Mouse (Mus musculus): ENCODE measurements around the gene Efcab11. TPM values are rescaled to one million over a fixed set of nuclear protein-coding genes. Genes with fewer than 3 reads are reported as not detected.

The Efcab11 gene
- polyA plus RNA-seq, 1 experiment from 2014 or later = 8.3 TPM

GRCm38 (mm10) chr12:99873443-99873842, 10.8 kb downstream of the Efcab11 start:
- Histone ChIP-seq H3K4me1 (replicated peaks) (no peaks in the 10 kb centered on the region), H3K4me3 (no peak overlapping the region), H3K36me3 (no peaks in the 10 kb centered on the region), H3K9me3 (replicated peaks) (no peaks in the 10 kb centered on the region), H3K27me3 (no peaks in the 10 kb centered on the region), H3K4me2 (no peak overlapping the region), H3K27ac (no peak overlapping the region), H3K9ac (no peak overlapping the region)
- no peak for ATAC-seq (replicated peaks; ENCODE audit: insufficient number of reproducible peaks, insufficient read depth, low FRiP score, low read depth)
- 59% methylated on average over 3 of the region's 3 CpGs for WGBS

DNA sequence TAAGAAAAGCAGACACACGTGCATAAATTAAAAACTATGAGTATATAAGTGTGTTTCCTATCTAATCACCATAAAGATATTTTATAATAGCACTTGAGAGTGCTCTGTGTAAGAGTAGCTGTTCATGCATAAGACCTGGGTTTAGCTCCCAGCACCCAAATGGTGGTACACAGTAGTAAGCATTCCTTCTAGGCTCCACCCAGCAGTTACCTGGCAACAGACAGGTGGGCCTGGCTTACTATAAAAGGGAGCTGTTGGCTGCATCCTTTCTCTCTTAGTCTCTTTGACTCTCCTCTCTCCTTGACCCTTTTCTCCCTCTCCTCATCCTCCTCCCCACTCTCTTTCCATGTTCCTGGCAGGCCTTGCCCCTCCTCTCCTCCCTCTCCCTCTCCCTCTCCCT, 15.4 kb downstream of the Efcab11 start:
- no peak overlapping the region for H3K4me2 ChIP-seq
- no peak overlapping the region for H3K9ac ChIP-seq
- no peak for ATAC-seq (replicated peaks; ENCODE audit: insufficient number of reproducible peaks, insufficient read depth, low FRiP score, low read depth)
- no peaks in the 10 kb centered on the region; the same call in 1 of the 2 replicates for H3K4me1 ChIP-seq (replicated peaks)
- H3K9me3 ChIP-seq (replicated peaks) = no peaks in the 10 kb centered on the region
- no peak overlapping the region for H3K27ac ChIP-seq
- no peaks in the 10 kb centered on the region for H3K36me3 ChIP-seq
- WGBS = 90% methylated on average over 1 of the region's 1 CpGs
- H3K27me3 ChIP-seq = no peaks in the 10 kb centered on the region
- no peak overlapping the region for H3K4me3 ChIP-seq

DNA sequence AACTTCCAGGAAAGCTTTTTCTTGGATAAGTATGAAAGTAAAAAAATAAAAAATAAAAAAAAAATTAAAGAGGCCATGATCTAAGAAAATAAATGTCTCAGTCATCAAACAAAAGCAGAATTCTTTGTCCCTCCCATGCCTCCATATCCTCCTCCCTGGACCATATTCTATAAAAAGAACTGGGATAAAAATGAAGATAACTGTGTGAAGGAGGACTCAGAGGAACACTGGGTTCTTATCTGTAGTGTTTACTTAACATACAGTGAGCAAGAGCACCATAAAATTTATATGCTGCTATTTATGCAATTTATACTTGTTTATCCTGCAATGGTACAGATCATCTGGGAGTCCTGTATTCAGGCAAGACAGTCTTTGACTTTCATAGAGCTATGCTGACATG, 19.6 kb downstream of the Efcab11 start:
- no peak overlapping the region for H3K4me2 ChIP-seq
- no peaks in the 10 kb centered on the region for H3K9me3 ChIP-seq (replicated peaks)
- no peaks in the 10 kb centered on the region for H3K27me3 ChIP-seq
- H3K27ac ChIP-seq = no peak overlapping the region
- peaks cover 10% of the 10 kb centered on the region; the same call in 1 of the 2 replicates for H3K4me1 ChIP-seq (replicated peaks)
- H3K4me3 ChIP-seq = no peak overlapping the region
- no peaks in the 10 kb centered on the region for H3K36me3 ChIP-seq
- H3K9ac ChIP-seq = no peak overlapping the region
- no peak for ATAC-seq (replicated peaks; ENCODE audit: insufficient number of reproducible peaks, insufficient read depth, low FRiP score, low read depth)

DNA sequence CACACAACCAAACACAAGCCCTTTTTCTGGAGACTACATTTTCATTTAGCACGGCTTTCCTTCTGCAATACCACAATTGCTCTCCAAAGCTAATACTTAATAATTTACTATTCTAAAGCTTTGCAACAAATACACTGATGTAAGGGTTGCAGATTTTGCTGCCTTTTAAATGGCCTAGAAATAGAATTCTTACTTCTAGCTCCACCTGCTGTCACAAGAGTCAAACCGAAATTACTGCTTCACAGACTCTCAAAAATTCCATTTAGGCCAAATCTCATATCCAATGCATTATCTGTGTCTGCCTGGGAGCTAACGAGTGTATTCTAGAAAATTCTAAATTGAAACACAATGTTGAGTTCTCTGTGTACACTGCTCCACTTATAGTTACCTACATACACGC, 23.3 kb downstream of the Efcab11 start:
- no peak overlapping the region for H3K27ac ChIP-seq

GRCm38 (mm10) chr12:99859391-99860100, 24.7 kb downstream of the Efcab11 start:
- 66% methylated on average over 3 of the region's 3 CpGs for WGBS
- no peaks in the 10 kb centered on the region for H3K27me3 ChIP-seq
- no peak overlapping the region for H3K4me3 ChIP-seq
- no peak overlapping the region for H3K4me2 ChIP-seq
- H3K27ac ChIP-seq = no peak overlapping the region
- no peak for ATAC-seq (replicated peaks; ENCODE audit: insufficient number of reproducible peaks, insufficient read depth, low FRiP score, low read depth)
- no peak overlapping the region for H3K9ac ChIP-seq
- no peaks in the 10 kb centered on the region for H3K9me3 ChIP-seq (replicated peaks)
- H3K4me1 ChIP-seq (replicated peaks) = peaks cover 13% of the 10 kb centered on the region; the same call in 1 of the 2 replicates
- no peaks in the 10 kb centered on the region for H3K36me3 ChIP-seq

More for the DNA sequence above, 23.3 kb downstream of the Efcab11 start:
- no peak overlapping the region for H3K9ac ChIP-seq
- H3K4me3 ChIP-seq = no peak overlapping the region
- ATAC-seq (replicated peaks; ENCODE audit: insufficient number of reproducible peaks, insufficient read depth, low FRiP score, low read depth) = no peak
- peaks cover 12% of the 10 kb centered on the region; the same call in 1 of the 2 replicates for H3K4me1 ChIP-seq (replicated peaks)
- H3K36me3 ChIP-seq = no peaks in the 10 kb centered on the region
- H3K4me2 ChIP-seq = no peak overlapping the region
- no peaks in the 10 kb centered on the region for H3K27me3 ChIP-seq
- WGBS = 70% methylated on average over 4 of the region's 4 CpGs
- no peaks in the 10 kb centered on the region for H3K9me3 ChIP-seq (replicated peaks)

- H3K4me1 ChIP-seq (replicated peaks) = peaks cover 13% of the 10 kb centered on the region; the same call in 1 of the 2 replicates
- ATAC-seq (replicated peaks; ENCODE audit: insufficient number of reproducible peaks, insufficient read depth, low FRiP score, low read depth) = no peak
- H3K27me3 ChIP-seq = no peaks in the 10 kb centered on the region
- H3K4me3 ChIP-seq = no peak overlapping the region
- H3K9me3 ChIP-seq (replicated peaks) = no peaks in the 10 kb centered on the region
- H3K4me2 ChIP-seq = no peak overlapping the region
- no peak overlapping the region for H3K9ac ChIP-seq
- H3K36me3 ChIP-seq = no peaks in the 10 kb centered on the region
- 93% methylated on average over 5 of the region's 5 CpGs for WGBS
- no peak overlapping the region for H3K27ac ChIP-seq
Measured at GRCm38 (mm10) chr12:99858664-99859063, 25.6 kb downstream of the Efcab11 start.

DNA sequence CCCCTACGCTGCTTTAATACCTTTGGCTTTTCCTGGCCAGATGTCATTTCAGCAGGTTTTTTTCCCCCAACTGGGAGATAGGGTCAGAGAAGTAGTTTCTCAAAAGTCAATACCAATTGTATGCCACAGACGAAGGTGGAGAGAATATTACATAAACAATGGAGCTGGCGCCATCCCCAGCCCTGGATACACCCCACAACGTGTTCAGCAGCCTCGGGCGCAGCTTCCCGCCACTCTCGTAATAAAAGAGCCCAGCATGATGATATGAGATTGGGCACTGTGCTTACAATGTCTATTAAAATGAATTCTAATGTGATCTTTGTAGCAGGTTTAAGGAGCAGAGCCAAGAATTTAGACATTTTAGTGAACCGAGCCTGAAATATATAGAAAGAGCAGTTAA, 28.2 kb downstream of the Efcab11 start:
- Histone ChIP-seq H3K9me3 (replicated peaks) (no peaks in the 10 kb centered on the region), H3K4me1 (replicated peaks) (0 out of 2 replicates have a peak, but pooled peaks cover 5% of the 10 kb centered on the region), H3K4me2 (no peak overlapping the region), H3K27ac (no peak overlapping the region), H3K36me3 (no peaks in the 10 kb centered on the region), H3K4me3 (no peak overlapping the region), H3K9ac (no peak overlapping the region), H3K27me3 (no peaks in the 10 kb centered on the region)
- 78% methylated on average over 9 of the region's 9 CpGs for WGBS
- ATAC-seq (replicated peaks; ENCODE audit: insufficient number of reproducible peaks, insufficient read depth, low FRiP score, low read depth) = no peak

DNA sequence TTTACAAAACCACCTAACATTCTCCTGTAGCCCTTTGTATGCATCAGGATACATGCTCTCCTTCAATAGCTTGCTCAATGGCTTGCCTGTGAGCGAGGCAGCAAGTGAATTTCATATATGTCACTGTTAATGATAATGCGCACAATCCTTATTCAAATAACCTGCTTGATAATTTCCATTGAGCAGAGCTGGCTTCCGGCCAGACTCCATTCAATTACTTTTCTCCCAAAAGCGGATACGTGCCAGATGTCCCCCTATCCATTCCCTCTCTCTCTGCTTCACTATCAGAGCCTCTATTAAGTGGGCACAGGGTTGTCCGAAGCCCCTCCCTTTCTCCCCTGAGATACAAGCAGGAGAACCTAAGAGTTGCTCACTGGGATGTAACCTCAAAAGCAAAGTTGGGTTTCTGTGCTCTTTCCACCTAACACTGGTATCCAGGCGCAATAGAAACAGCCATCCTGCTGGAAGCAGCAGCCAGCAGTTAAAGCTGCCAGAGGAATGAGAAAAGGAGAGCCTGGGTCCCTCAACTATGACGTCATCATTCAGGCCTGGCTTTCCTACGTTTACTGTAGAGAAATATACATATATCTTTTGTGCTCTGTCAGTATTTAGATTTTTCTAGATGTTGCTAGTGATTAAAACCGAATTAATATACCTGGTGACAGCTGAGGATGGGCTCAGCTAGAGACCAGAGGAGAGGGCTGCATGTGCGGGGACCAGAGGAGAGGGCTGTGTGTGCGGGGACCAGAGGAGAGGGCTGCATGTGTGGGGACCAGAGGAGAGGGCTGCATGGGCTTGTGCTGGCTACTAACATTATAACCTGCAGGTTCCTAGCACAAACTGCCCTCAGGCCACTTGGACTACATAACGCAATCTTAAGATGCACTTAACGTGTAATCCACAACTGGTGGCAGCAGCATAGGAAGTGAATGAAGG, 30.6 kb downstream of the Efcab11 start:
- no peak overlapping the region for H3K4me2 ChIP-seq
- 71% methylated on average over 14 of the region's 14 CpGs for WGBS
- H3K9me3 ChIP-seq (replicated peaks) = no peaks in the 10 kb centered on the region
- no peaks in the 10 kb centered on the region for H3K27me3 ChIP-seq
- no peak overlapping the region for H3K27ac ChIP-seq
- H3K4me3 ChIP-seq = no peak overlapping the region
- no peak for ATAC-seq (replicated peaks; ENCODE audit: insufficient number of reproducible peaks, insufficient read depth, low FRiP score, low read depth)
- H3K4me1 ChIP-seq (replicated peaks) = 0 out of 2 replicates have a peak, but pooled peaks cover 2% of the 10 kb centered on the region
- no peak overlapping the region for H3K9ac ChIP-seq
- H3K36me3 ChIP-seq = no peaks in the 10 kb centered on the region

- ATAC-seq (replicated peaks; ENCODE audit: insufficient number of reproducible peaks, insufficient read depth, low FRiP score, low read depth) = no peak
Measured at GRCm38 (mm10) chr12:99849996-99850395, 34.2 kb downstream of the Efcab11 start.

GRCm38 (mm10) chr12:99844951-99845350, 39.3 kb downstream of the Efcab11 start:
- no peak overlapping the region for H3K27ac ChIP-seq
- H3K9me3 ChIP-seq (replicated peaks) = no peaks in the 10 kb centered on the region
- H3K36me3 ChIP-seq = no peaks in the 10 kb centered on the region
- no peaks in the 10 kb centered on the region for H3K4me1 ChIP-seq (replicated peaks)
- no peak overlapping the region for H3K4me2 ChIP-seq
- H3K27me3 ChIP-seq = no peaks in the 10 kb centered on the region
- no peak overlapping the region for H3K4me3 ChIP-seq
- no peak overlapping the region for H3K9ac ChIP-seq
- ATAC-seq (replicated peaks; ENCODE audit: insufficient number of reproducible peaks, insufficient read depth, low FRiP score, low read depth) = no peak
- 78% methylated on average over 8 of the region's 8 CpGs for WGBS

More at GRCm38 (mm10) chr12:99849996-99850395, 34.2 kb downstream of the Efcab11 start:
- 95% methylated on average over 2 of the region's 2 CpGs for WGBS
- H3K36me3 ChIP-seq = no peaks in the 10 kb centered on the region
- H3K4me3 ChIP-seq = no peak overlapping the region
- H3K27ac ChIP-seq = no peak overlapping the region
- H3K4me1 ChIP-seq (replicated peaks) = no peaks in the 10 kb centered on the region
- no peaks in the 10 kb centered on the region for H3K9me3 ChIP-seq (replicated peaks)
- H3K4me2 ChIP-seq = no peak overlapping the region
- H3K27me3 ChIP-seq = no peaks in the 10 kb centered on the region
- H3K9ac ChIP-seq = no peak overlapping the region

GRCm38 (mm10) chr12:99838703-99839102, 45.5 kb downstream of the Efcab11 start:
- Histone ChIP-seq H3K27ac (no peak overlapping the region), H3K4me3 (no peak overlapping the region)

More at GRCm38 (mm10) chr12:99838703-99839102, 45.5 kb downstream of the Efcab11 start:
- no peaks in the 10 kb centered on the region for H3K27me3 ChIP-seq
- H3K36me3 ChIP-seq = no peaks in the 10 kb centered on the region
- H3K4me2 ChIP-seq = no peak overlapping the region
- WGBS = 84% methylated on average over 14 of the region's 14 CpGs
- no peak for ATAC-seq (replicated peaks; ENCODE audit: insufficient number of reproducible peaks, insufficient read depth, low FRiP score, low read depth)
- no peaks in the 10 kb centered on the region for H3K4me1 ChIP-seq (replicated peaks)
- no peaks in the 10 kb centered on the region for H3K9me3 ChIP-seq (replicated peaks)
- H3K9ac ChIP-seq = no peak overlapping the region

All from heart, embryonic 15.5 days (tissue).